Mouse (Mus musculus) liver, embryonic 14.5 days (tissue): ENCODE results near the gene Borcs6. TPM values are rescaled to one million over a fixed set of nuclear protein-coding genes. Genes with fewer than 3 reads are reported as not detected.

Experiments used
- ATAC-seq: fragments of 200-750 bp; cut with Nextera tagmentation; 2 replicates; pipeline ENCODE4 v1.8.0; 2017; ENCODE audit warnings: moderate number of reproducible peaks, mild to moderate bottlenecking, moderate library complexity; ENCODE audit not compliant: insufficient read depth
- DNase-seq, 3 experiments: peaks; one replicate each; pipeline ENCODE4 v3.0.0-alpha.2; 2012 to 2013; ENCODE audit warnings: low read depth in 3 of 3, low spot score in 3 of 3
- H3K27ac ChIP-seq: fragments of 300-500 bp; sonication (generic); 2 replicates; pipeline ENCODE4 v1.5.1; 2014; ENCODE audit warnings: moderate library complexity, mild to moderate bottlenecking, control low read depth, inconsistent platforms
- H3K27me3 ChIP-seq: fragments of 300-500 bp; sonication (generic); 2 replicates; pipeline ENCODE4 v1.6.1; 2014; ENCODE audit warnings: mild to moderate bottlenecking, low read length, moderate library complexity; ENCODE audit not compliant: control insufficient read depth, insufficient read depth
- H3K36me3 ChIP-seq: fragments of 300-500 bp; sonication (generic); replicated peaks from 2 replicates; pipeline ENCODE4 v1.6.1; 2014; ENCODE audit warnings: low read depth; ENCODE audit not compliant: control insufficient read depth, insufficient read depth
- H3K4me1 ChIP-seq, 2 experiments: fragments of 200-500 bp in 1 of 2; fragments of 300-500 bp in 1 of 2; sonication (generic) in 1 of 2; replicated peaks; 2 replicates each; pipeline ENCODE4 v1.6.1; 2012 to 2014; ENCODE audit warnings: antibody characterized with exemption in 1 of 2, inconsistent platforms in 1 of 2, low read length in 1 of 2; ENCODE audit not compliant: control insufficient read depth in 2 of 2, insufficient read depth in 2 of 2
- H3K4me2 ChIP-seq: fragments of 300-500 bp; sonication (generic); 2 replicates; pipeline ENCODE4 v1.6.1; 2014; ENCODE audit warnings: low read depth, mild to moderate bottlenecking, control low read depth, moderate library complexity
- H3K4me3 ChIP-seq, 2 experiments: fragments of 200-500 bp in 1 of 2; fragments of 300-500 bp in 1 of 2; sonication (generic) in 1 of 2; 2 replicates each; pipeline ENCODE4 v1.5.1; 2012 to 2014; ENCODE audit warnings: low read depth in 2 of 2, low read length in 2 of 2, mild to moderate bottlenecking in 2 of 2, control low read depth in 1 of 2, inconsistent platforms in 1 of 2, moderate library complexity in 1 of 2; ENCODE audit not compliant: insufficient read depth in 1 of 2
- H3K9ac ChIP-seq: fragments of 300-500 bp; sonication (generic); replicated peaks from 2 replicates; pipeline ENCODE4 v1.6.1; 2014; ENCODE audit warnings: mild to moderate bottlenecking, control low read depth, moderate library complexity
- H3K9me3 ChIP-seq: fragments of 300-500 bp; sonication (generic); 2 replicates; pipeline ENCODE4 v1.6.1; 2016; ENCODE audit warnings: low read length, mixed read lengths; ENCODE audit not compliant: control insufficient read depth
- CTCF ChIP-seq: IDR thresholded peaks from 2 replicates; pipeline ENCODE4 v1.5.1; 2016; ENCODE audit warnings: antibody characterized with exemption, low read depth, control low read depth
- EP300 ChIP-seq: IDR thresholded peaks from 2 replicates; pipeline ENCODE4 v1.6.1; 2016; ENCODE audit warnings: antibody characterized with exemption, low read depth
- WGBS: fragments of 180-500 bp; shearing (Covaris S2); extraction: QIAGEN DNeasy Blood & Tissue Kit; methylation state at CpG from one replicate; pipeline ENCODE4 v1.1.7; 2014; ENCODE audit not compliant: insufficient replicate concordance; 5-methylcytosine and 5-hydroxymethylcytosine counted together
- polyA plus RNA-seq, 2 experiments: library from polyadenylated mRNA; depleted of rRNA in 1 of 2; stranded (reverse) in 1 of 2; unstranded in 1 of 2; fragments of >200 nt; fragmentation: Nextera tagmentation in 1 of 2; extraction: Ambion mirVana in 1 of 2; gene quantifications; 2 replicates each; pipeline versions ENCODE4 v1.2.1 to v1.2.3; 2012 to 2014

The Borcs6 gene
- polyA plus RNA-seq, 2 experiments: 3.0 to 3.4 TPM

DNA sequence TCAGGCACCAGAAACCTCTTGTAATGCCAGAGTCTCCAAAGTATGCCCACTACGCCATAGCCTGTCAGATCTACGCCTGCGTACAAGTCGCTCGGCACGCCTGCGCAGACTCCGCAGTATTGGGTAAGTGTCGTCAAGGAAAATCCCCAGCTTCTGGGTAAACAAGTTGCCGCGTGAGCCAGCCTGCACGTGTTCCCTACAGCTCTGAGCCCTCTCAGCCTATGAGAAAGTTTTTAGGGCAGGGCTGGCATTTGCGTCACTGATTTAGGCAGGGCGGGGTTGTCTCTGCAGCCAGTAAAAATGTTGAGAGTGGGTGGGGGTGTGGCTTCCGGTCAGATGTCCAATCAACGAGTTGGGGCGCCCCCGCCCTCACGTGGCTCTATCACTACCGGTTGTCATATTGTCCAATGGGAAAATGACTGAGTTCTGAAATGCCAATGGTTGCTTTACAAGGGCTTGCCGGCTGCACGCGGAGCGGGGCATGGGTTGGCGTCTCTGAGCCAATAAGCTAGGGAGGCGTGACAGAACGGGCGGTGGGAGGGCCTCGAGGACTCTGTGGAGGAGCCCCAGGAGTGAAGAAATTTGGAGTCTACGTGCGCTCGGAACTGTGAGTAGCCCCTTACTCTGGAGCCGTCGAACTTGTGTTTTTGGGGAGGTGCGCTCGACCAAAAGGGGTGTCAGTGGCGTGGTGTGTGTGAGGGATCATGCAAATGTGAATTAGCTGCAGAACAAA, 35.3 kb downstream of the Borcs6 start, which contains the start of gene Per1:
Per1 (plus strand) TSS at position 521 of the 733 bp plus-strand sequence.
- no peaks in the 10 kb centered on the region for H3K27me3 ChIP-seq
- peak; percentile 85 for ATAC-seq
- peaks cover 6% of the 10 kb centered on the region for H3K36me3 ChIP-seq
- H3K9me3 ChIP-seq: no peaks in the 10 kb centered on the region
- under 1% methylated on average over 37 of the region's 37 CpGs for WGBS
- TF ChIP-seq EP300 (peak; percentile 42; the same call in 1 of the 2 replicates), CTCF (no peak)
- peak; percentile 99 for DNase-seq
- peak within 1 kb of the TSS; percentile 88 for H3K27ac ChIP-seq
- H3K4me2 ChIP-seq: peak within 1 kb of the TSS; percentile 93
- peaks cover 40 to 44% of the 10 kb centered on the region in 2 experiments for H3K4me1 ChIP-seq
- H3K9ac ChIP-seq: peak within 1 kb of the TSS; percentile 72
- H3K4me3 ChIP-seq: peak within 1 kb of the TSS; percentile 64 to 72

DNA sequence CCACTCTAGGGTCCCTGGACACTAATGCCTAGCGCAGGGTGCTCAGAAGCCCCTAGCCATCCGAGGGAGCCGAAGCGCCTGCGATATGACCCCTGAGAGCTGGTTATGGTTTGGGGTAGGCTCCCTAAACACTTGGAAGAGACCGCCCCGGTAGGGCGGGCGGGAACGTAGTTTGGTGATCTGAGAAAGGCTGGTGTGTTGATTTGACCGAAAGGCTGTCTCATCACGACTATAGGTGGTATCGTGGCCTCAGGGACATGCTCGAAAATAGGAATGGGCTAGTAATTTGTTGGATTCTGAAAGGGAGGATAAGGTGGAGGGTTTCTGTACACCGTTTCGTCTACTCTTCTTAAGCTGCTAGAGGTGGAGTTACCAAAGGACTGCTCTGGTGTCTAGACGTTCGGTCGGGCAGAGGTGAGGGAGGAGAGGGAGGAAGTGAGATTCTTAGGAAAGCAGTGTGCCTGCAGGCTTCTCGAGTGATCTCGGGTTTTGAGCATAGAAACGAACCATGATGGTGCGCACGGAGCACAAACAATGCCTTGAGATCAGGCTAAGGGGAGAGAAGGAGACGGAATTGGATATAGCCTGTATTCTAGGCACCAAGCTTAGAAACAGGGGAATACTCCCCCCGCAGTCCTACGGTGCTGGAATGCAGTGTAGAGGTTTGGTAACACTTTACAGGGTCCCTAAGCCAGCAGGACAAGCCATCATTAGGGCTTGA, 36.2 kb downstream of the Borcs6 start:
- no peak for ATAC-seq
- H3K4me1 ChIP-seq: peaks cover 38 to 48% of the 10 kb centered on the region in 2 experiments
- no peaks in the 10 kb centered on the region for H3K9me3 ChIP-seq
- H3K36me3 ChIP-seq: no peaks in the 10 kb centered on the region
- peak overlapping the region; percentile 88 for H3K27ac ChIP-seq
- DNase-seq: no peak
- peak overlapping the region; percentile 93 for H3K4me2 ChIP-seq
- peak overlapping the region; percentile 64 to 72 for H3K4me3 ChIP-seq
- no peaks in the 10 kb centered on the region for H3K27me3 ChIP-seq
- WGBS: 1% methylated on average over 27 of the region's 27 CpGs
- TF ChIP-seq EP300 (no peak), CTCF (no peak)
- peak overlapping the region; percentile 72 for H3K9ac ChIP-seq

DNA sequence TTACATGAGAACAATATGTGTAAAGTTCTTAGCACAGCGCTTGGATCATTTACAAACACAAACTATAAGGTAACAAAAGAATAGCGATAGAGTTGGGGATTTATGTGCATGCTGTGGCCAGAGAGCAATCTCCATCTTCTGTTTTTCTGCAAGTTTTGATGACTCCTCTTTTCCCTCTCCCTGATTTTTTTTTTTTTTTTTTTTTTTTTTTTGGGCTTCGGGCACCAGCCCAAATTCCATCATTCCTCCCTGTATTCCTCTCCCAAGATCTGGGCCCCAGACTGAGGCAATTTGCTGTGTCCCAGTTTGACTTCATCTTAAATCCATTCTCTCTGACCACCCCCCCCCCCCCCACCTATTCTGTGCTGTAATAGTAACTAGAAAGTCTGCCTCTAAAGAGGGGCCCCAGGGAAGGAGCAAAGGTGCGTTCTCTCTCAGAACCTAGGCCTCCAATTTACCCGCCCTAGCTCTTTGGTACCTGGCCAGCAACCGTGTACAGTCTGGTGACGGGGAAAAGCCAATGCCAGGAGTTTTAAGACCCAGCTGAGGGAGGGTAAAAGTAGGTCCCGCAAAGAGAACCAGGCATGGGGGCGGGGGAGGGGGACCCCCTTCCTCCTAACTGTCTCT, 37.0 kb downstream of the Borcs6 start:
- no peaks in the 10 kb centered on the region for H3K9me3 ChIP-seq
- H3K4me1 ChIP-seq: peaks cover 38 to 48% of the 10 kb centered on the region in 2 experiments
- 19% methylated on average over 9 of the region's 9 CpGs for WGBS
- H3K4me2 ChIP-seq: peak overlapping the region; percentile 93
- H3K36me3 ChIP-seq: no peaks in the 10 kb centered on the region
- no peak for TF ChIP-seq CTCF
- TF ChIP-seq EP300: no peak
- peak overlapping the region; percentile 72 for H3K9ac ChIP-seq
- H3K4me3 ChIP-seq: peak overlapping the region; percentile 64 to 72; a peak in 3 of 4 replicates
- H3K27me3 ChIP-seq: no peaks in the 10 kb centered on the region
- ATAC-seq (no peak), DNase-seq (no peak)
- H3K27ac ChIP-seq: peak overlapping the region; percentile 88

DNA sequence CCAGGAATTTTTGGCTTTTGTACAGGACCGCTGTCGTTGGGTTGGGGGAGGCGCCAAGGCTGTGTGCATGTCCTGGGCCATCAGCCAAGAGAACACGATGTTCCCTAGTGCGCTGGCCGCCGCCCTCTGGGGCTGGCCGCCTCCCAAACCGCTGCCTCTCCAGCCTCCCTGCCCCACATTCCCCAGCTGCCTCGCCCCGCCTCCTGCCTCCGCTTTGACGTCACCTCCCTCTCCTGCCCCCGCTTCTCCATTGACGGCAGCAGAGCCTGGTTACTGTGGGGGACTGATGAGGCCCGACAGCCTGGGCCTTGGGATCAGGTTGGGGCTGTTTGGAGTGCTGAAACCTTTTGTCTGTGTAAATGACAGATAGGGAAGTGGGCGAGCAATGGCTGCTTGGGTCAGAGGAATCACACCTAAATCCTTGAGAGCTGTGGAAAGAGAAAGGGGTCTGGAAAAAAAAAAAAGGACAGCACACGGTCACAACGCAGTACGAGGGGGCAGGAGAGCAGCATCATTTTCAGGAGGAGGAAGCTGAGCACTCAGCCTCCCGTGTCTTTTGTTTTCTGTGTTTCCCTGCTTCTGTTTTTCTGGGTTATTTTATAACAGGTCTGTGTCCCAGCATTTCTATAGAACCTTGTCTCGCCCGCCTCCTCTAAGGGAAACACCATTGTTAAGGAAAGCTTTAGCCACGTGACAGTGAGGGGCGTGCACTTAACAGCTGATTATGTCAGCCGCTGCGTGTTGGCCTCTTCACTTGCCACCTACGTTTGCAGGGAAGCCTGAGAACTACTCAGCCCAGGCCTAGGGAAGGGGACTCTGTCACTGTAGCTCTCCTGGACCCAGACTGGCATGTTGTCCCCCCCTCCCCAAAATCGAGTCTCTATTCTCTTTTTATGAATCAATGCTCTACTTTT, 37.7 kb downstream of the Borcs6 start:
- Histone ChIP-seq H3K9ac (peak overlapping the region; percentile 72), H3K36me3 (no peaks in the 10 kb centered on the region), H3K27me3 (no peaks in the 10 kb centered on the region), H3K4me2 (peak overlapping the region; percentile 93), H3K4me1 (peaks cover 38 to 48% of the 10 kb centered on the region in 2 experiments), H3K4me3 (peak overlapping the region; percentile 39 to 64), H3K27ac (peak overlapping the region; percentile 84), H3K9me3 (no peaks in the 10 kb centered on the region)
- WGBS: 2% methylated on average over 29 of the region's 29 CpGs
- peak; percentile 80 to 96 (median 83) for DNase-seq
- peak; percentile 32 for ATAC-seq
- TF ChIP-seq EP300: peak; percentile 56; the same call in 1 of the 2 replicates
- TF ChIP-seq CTCF: 0 out of 2 replicates have a peak, but pooled peaks have one; percentile 10
